Mouse (Mus musculus): ENCODE measurements around the gene Gpx7.

GRCm38 (mm10) chr4:108383183-108383714, 23.5 kb downstream of the Gpx7 start, which contains the start of gene Shisal2a:
- TF ChIP-seq POLR2A (IDR thresholded peaks at IDR 0.05; ENCODE audit: borderline replicate concordance, control insufficient read depth, low read depth, low read length): no peak
- TF ChIP-seq CTCF (IDR thresholded peaks at IDR 0.05; ENCODE audit: control insufficient read depth, insufficient read depth, low read length): no peak

All from bone marrow, adult 2 months (tissue).